Mouse (Mus musculus): ENCODE measurements around the gene Ccsap. TPM values are rescaled to one million over a fixed set of nuclear protein-coding genes. Genes with fewer than 3 reads are reported as not detected.

Ccsap gene
- polyA plus RNA-seq, 1 experiment from 2014 or later = 7.4 TPM

GRCm38 (mm10) chr8:123877865-123878264 lies 17.9 kb upstream of the Ccsap start:
- Histone ChIP-seq H3K27ac (no peak overlapping the region), H3K9me3 (no peaks in the 10 kb centered on the region), H3K36me3 (no peaks in the 10 kb centered on the region), H3K4me1 (no peaks in the 10 kb centered on the region), H3K9ac (no peak overlapping the region), H3K4me2 (replicated peaks) (no peak overlapping the region), H3K4me3 (no peak overlapping the region), H3K27me3 (no peaks in the 10 kb centered on the region)
- ATAC-seq (ENCODE audit: insufficient number of reproducible peaks, insufficient read depth, low FRiP score, low TSS enrichment) = no peak
- WGBS = 62% methylated on average over 2 of the region's 2 CpGs

- Histone ChIP-seq H3K27me3 (no peaks in the 10 kb centered on the region), H3K36me3 (no peaks in the 10 kb centered on the region), H3K4me3 (no peak overlapping the region), H3K4me1 (no peaks in the 10 kb centered on the region), H3K4me2 (replicated peaks) (no peak overlapping the region), H3K9ac (no peak overlapping the region), H3K9me3 (no peaks in the 10 kb centered on the region), H3K27ac (no peak overlapping the region)
- no peak for ATAC-seq (ENCODE audit: insufficient number of reproducible peaks, insufficient read depth, low FRiP score, low TSS enrichment)
- WGBS = 82% methylated on average over 11 of the region's 11 CpGs
Measured at GRCm38 (mm10) chr8:123874324-123874723, 14.3 kb upstream of the Ccsap start.

GRCm38 (mm10) chr8:123873364-123873763 lies 13.4 kb upstream of the Ccsap start:
- H3K9me3 ChIP-seq = no peaks in the 10 kb centered on the region
- no peak overlapping the region for H3K27ac ChIP-seq
- no peaks in the 10 kb centered on the region for H3K4me1 ChIP-seq
- 72% methylated on average over 6 of the region's 6 CpGs for WGBS
- H3K4me3 ChIP-seq = no peak overlapping the region
- no peak overlapping the region for H3K4me2 ChIP-seq (replicated peaks)
- H3K27me3 ChIP-seq = no peaks in the 10 kb centered on the region
- no peak overlapping the region for H3K9ac ChIP-seq
- H3K36me3 ChIP-seq = no peaks in the 10 kb centered on the region
- ATAC-seq (ENCODE audit: insufficient number of reproducible peaks, insufficient read depth, low FRiP score, low TSS enrichment) = no peak

DNA sequence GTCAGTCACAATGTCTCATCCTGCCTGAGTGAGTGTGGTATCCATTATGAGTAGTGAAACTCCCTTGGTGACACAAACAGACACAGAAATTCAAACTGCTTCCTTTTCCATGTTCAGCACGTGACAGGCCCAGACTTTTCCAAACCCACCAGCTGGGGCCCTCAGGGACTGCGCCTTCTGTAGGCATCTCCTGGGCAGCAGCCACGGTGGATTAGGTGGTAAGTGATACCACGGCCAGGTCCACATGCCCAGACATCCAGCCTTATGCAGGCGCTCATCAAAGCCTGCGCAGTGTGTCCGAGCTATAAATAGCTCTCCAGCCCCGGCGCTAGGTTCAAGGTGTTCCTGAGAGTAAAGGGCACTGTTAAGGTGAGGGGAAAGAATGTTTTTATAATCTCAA lies 12.0 kb upstream of the Ccsap start:
- H3K36me3 ChIP-seq = no peaks in the 10 kb centered on the region
- H3K4me3 ChIP-seq = no peak overlapping the region
- no peak for ATAC-seq (ENCODE audit: insufficient number of reproducible peaks, insufficient read depth, low FRiP score, low TSS enrichment)
- H3K9me3 ChIP-seq = no peaks in the 10 kb centered on the region
- H3K9ac ChIP-seq = no peak overlapping the region
- H3K4me1 ChIP-seq = no peaks in the 10 kb centered on the region
- no peaks in the 10 kb centered on the region for H3K27me3 ChIP-seq
- 58% methylated on average over 9 of the region's 9 CpGs for WGBS
- no peak overlapping the region for H3K27ac ChIP-seq
- no peak overlapping the region for H3K4me2 ChIP-seq (replicated peaks)

DNA sequence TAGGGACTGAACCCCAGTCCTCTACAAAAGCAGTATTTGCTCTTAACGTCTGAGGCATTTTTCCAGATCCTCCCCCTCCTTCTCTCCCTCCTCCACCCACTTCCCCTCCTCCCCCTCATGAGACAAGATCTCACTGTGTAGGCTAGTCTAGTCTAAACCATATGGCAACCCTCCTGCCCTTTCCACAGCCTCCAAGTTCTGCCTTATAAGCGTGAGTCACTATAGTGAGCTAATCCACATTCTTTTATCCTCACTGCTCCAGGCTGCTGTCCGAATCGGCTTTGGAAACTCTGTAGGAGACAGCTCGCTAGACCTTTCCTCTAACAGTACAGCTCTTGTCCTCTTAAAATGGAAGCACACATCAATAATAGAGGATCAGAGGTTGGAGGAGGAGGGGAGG lies 7.0 kb upstream of the Ccsap start:
- Histone ChIP-seq H3K4me2 (replicated peaks) (no peak overlapping the region), H3K27ac (no peak overlapping the region), H3K9ac (no peak overlapping the region), H3K36me3 (no peaks in the 10 kb centered on the region), H3K27me3 (peaks cover 7% of the 10 kb centered on the region), H3K4me3 (no peak overlapping the region), H3K9me3 (no peaks in the 10 kb centered on the region), H3K4me1 (no peaks in the 10 kb centered on the region)
- WGBS = 14% methylated on average over 5 of the region's 5 CpGs
- ATAC-seq (ENCODE audit: insufficient number of reproducible peaks, insufficient read depth, low FRiP score, low TSS enrichment) = no peak

DNA sequence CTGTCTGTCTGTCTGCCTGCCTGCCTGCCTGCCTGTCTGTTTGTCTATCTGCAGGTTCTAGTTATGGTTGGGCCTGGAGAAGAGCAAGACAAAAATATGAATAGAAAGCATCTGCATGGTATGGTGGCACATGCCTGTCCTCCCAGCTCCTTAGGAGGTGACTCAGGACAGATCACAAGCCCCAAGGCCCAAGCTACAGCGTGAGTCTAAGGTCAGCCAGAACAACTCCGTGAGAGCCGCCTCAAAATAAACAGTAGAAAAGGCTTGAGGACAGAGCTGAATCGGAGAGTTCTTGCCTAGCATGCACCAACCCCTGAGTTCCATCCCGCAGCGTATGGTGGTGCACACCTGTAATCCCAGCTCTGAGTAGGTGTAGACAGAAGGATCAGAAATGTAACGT lies 5.8 kb upstream of the Ccsap start:
- Histone ChIP-seq H3K4me1 (no peaks in the 10 kb centered on the region), H3K4me2 (replicated peaks) (no peak overlapping the region), H3K27me3 (peaks cover 12% of the 10 kb centered on the region), H3K9ac (no peak overlapping the region), H3K9me3 (no peaks in the 10 kb centered on the region), H3K27ac (no peak overlapping the region), H3K36me3 (no peaks in the 10 kb centered on the region), H3K4me3 (no peak overlapping the region)
- 80% methylated on average over 7 of the region's 7 CpGs for WGBS
- ATAC-seq (ENCODE audit: insufficient number of reproducible peaks, insufficient read depth, low FRiP score, low TSS enrichment) = no peak

- peak overlapping the region; percentile 93 for H3K4me2 ChIP-seq (replicated peaks)
- no peak overlapping the region for H3K9ac ChIP-seq
- 70% methylated on average over 4 of the region's 4 CpGs for WGBS
- no peak overlapping the region for H3K27ac ChIP-seq
- ATAC-seq (ENCODE audit: insufficient number of reproducible peaks, insufficient read depth, low FRiP score, low TSS enrichment) = no peak
- H3K4me1 ChIP-seq = peaks cover 9% of the 10 kb centered on the region; the same call in 1 of the 2 replicates
- peaks cover 12% of the 10 kb centered on the region for H3K27me3 ChIP-seq
- H3K4me3 ChIP-seq = peak overlapping the region; percentile 95; the same call in 1 of the 2 replicates
- no peaks in the 10 kb centered on the region for H3K9me3 ChIP-seq
- no peaks in the 10 kb centered on the region for H3K36me3 ChIP-seq
Measured at GRCm38 (mm10) chr8:123860386-123860785, 377 bp upstream of the Ccsap start.

DNA sequence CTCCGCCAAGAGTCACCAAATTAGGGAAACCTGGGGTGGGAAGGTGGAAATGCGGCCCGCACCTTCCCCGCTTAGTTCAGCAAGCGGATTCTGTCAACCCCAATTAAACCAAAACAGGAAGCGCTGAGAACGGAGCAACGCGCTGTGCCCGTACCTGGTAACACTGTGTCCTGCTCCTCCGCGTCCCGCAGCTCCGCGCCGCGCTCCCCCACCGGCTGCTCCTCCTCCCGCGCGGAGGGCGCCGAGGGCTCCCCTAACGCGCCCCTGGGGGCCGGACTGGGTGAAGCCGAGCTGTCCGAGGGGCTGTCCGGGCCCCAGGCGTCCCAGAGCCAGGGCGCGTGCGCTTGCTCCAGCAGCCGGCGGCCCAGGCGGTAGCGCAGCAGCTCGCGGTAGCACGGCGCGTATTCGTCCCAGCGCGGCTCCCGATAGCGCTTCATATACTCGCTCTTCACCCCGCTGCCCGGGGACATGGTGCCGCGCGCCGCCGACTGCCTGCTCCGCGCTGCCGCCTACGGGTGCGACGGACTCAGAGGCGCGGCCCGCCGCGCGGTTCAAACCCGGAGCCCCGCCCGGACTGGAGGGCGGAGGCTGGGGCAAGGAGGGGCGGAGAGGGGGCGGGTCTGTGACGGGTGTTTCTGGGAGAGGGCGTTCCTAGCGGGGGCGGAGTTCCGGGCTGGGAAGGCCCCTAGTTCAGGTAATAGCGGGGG lies 915 bp downstream of the Ccsap start:
- H3K4me1 ChIP-seq = peaks cover 9% of the 10 kb centered on the region; the same call in 1 of the 2 replicates
- H3K27me3 ChIP-seq = peaks cover 9% of the 10 kb centered on the region
- peak overlapping the region; percentile 93 for H3K4me2 ChIP-seq (replicated peaks)
- no peaks in the 10 kb centered on the region; the same call in 1 of the 2 replicates for H3K9me3 ChIP-seq
- H3K27ac ChIP-seq = peak overlapping the region; percentile 77
- peak overlapping the region; percentile 95 for H3K4me3 ChIP-seq
- no peaks in the 10 kb centered on the region for H3K36me3 ChIP-seq
- H3K9ac ChIP-seq = peak overlapping the region; percentile 82
- under 1% methylated on average over 78 of the region's 79 CpGs for WGBS
- peak; percentile 88 for ATAC-seq (ENCODE audit: insufficient number of reproducible peaks, insufficient read depth, low FRiP score, low TSS enrichment)

- ATAC-seq (ENCODE audit: insufficient number of reproducible peaks, insufficient read depth, low FRiP score, low TSS enrichment) = no peak
- H3K27me3 ChIP-seq = peaks cover 9% of the 10 kb centered on the region
- H3K9me3 ChIP-seq = no peaks in the 10 kb centered on the region; the same call in 1 of the 2 replicates
- peak overlapping the region; percentile 95 for H3K4me3 ChIP-seq
- H3K36me3 ChIP-seq = no peaks in the 10 kb centered on the region
- H3K4me2 ChIP-seq (replicated peaks) = peak overlapping the region; percentile 93
- peak overlapping the region; percentile 82 for H3K9ac ChIP-seq
- no peak overlapping the region for H3K27ac ChIP-seq
- under 1% methylated on average over 17 of the region's 17 CpGs for WGBS
- peaks cover 9% of the 10 kb centered on the region; the same call in 1 of the 2 replicates for H3K4me1 ChIP-seq
Measured at GRCm38 (mm10) chr8:123858574-123858940, 1.5 kb downstream of the Ccsap start.

GRCm38 (mm10) chr8:123857361-123857760 lies 2.6 kb downstream of the Ccsap start:
- H3K4me3 ChIP-seq = no peak overlapping the region

DNA sequence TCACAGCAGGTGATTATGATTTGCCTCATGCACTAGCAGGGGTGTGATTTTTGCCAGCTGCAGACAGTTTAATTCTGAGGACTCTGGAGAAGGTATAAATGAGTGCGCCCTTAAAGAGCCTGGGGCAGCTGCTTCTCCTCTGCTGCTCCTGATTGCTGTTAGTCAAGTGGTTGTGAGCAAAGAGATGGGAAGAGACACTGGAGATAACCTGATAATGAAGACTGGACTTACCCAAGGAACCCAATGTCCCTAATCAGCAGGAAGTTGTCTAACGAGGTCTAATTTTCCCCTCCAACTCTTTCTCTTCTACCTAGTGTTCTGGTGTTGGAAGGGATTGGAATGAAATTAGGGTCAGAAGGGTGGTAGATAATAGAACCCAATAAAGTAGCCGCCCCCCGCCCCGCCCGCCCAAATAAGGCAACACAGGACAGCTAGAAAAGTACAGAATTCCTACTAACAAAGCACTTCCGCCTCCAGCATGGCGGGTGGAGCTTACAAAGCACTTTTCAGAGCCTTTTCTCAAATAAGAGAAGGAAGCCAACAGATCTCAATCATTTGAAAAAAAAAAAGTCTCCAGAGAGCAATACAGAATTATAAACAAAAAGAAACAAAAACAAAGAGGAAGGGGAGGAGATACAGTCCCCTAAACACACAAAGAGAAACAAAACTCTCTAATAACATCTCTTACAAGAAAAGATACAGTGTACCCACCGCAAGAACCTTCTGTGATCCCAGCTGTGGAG lies 5.1 kb downstream of the Ccsap start:
- H3K4me2 ChIP-seq (replicated peaks) = no peak overlapping the region
- H3K27me3 ChIP-seq = no peaks in the 10 kb centered on the region
- ATAC-seq (ENCODE audit: insufficient number of reproducible peaks, insufficient read depth, low FRiP score, low TSS enrichment) = no peak
- peaks cover 9% of the 10 kb centered on the region; the same call in 1 of the 2 replicates for H3K4me1 ChIP-seq
- H3K27ac ChIP-seq = no peak overlapping the region
- WGBS = 85% methylated on average over 9 of the region's 9 CpGs
- no peaks in the 10 kb centered on the region; the same call in 1 of the 2 replicates for H3K9me3 ChIP-seq
- no peak overlapping the region for H3K9ac ChIP-seq
- no peaks in the 10 kb centered on the region for H3K36me3 ChIP-seq
- no peak overlapping the region for H3K4me3 ChIP-seq

More at GRCm38 (mm10) chr8:123857361-123857760, 2.6 kb downstream of the Ccsap start:
- no peaks in the 10 kb centered on the region for H3K36me3 ChIP-seq
- WGBS = 79% methylated on average over 3 of the region's 3 CpGs
- H3K27ac ChIP-seq = no peak overlapping the region
- peaks cover 9% of the 10 kb centered on the region; the same call in 1 of the 2 replicates for H3K4me1 ChIP-seq
- H3K27me3 ChIP-seq = peaks cover 5% of the 10 kb centered on the region
- no peak for ATAC-seq (ENCODE audit: insufficient number of reproducible peaks, insufficient read depth, low FRiP score, low TSS enrichment)
- peak overlapping the region; percentile 93; the same call in 1 of the 2 replicates for H3K4me2 ChIP-seq (replicated peaks)
- no peak overlapping the region for H3K9ac ChIP-seq
- H3K9me3 ChIP-seq = no peaks in the 10 kb centered on the region; the same call in 1 of the 2 replicates

GRCm38 (mm10) chr8:123854252-123854651 lies 5.8 kb downstream of the Ccsap start:
- WGBS = 87% methylated on average over 1 of the region's 1 CpGs
- Histone ChIP-seq H3K9me3 (no peaks in the 10 kb centered on the region; the same call in 1 of the 2 replicates), H3K27me3 (no peaks in the 10 kb centered on the region), H3K4me2 (replicated peaks) (no peak overlapping the region), H3K4me3 (no peak overlapping the region), H3K27ac (no peak overlapping the region), H3K9ac (no peak overlapping the region), H3K36me3 (no peaks in the 10 kb centered on the region), H3K4me1 (peaks cover 9% of the 10 kb centered on the region; the same call in 1 of the 2 replicates)
- no peak for ATAC-seq (ENCODE audit: insufficient number of reproducible peaks, insufficient read depth, low FRiP score, low TSS enrichment)
